Mouse (Mus musculus) liver, embryonic 14.5 days (tissue): ENCODE results near the gene Olfr279.

ENCODE experiments used
- CTCF ChIP-seq: IDR thresholded peaks from 2 replicates; pipeline ENCODE4 v1.5.1; 2016; ENCODE audit warnings: antibody characterized with exemption, low read depth, control low read depth
- EP300 ChIP-seq: IDR thresholded peaks from 2 replicates; pipeline ENCODE4 v1.6.1; 2016; ENCODE audit warnings: antibody characterized with exemption, low read depth

- TF ChIP-seq EP300 (no peak), CTCF (no peak)
Measured at GRCm38 (mm10) chr15:98492102-98492501, at the start of gene Olfr279.
